In genomic region chr19:24861612-24862451, GRCm38 (mm10) we compare ENCODE assay signal across 8 mouse cellular contexts. TPM values are rescaled to one million over a fixed set of nuclear protein-coding genes. Genes with fewer than 3 reads are reported as not detected.
DNase-seq lines count a peak whose midpoint lies in the region; ATAC-seq and TF ChIP-seq lines count a peak whose summit lies in the region.

TSS of gene Pgm5 (minus strand) at chr19:24861855.

- peak; percentile 51; the same call in 1 of the 2 replicates for ATAC-seq in hindbrain, embryonic 14.5 days (ENCODE audit: low FRiP score)
- ATAC-seq in liver, embryonic 12.5 days, result no peak
- ATAC-seq in monocyte, adult 5-6 weeks (replicated peaks; ENCODE audit: insufficient number of reproducible peaks, low FRiP score, low TSS enrichment, poor library complexity, severe bottlenecking), result no peak

- no peak for DNase-seq in spleen, adult 2 months (ENCODE audit: low read depth in 1 of 2, low spot score in 2 of 2)
- DNase-seq in spleen, postnatal 36 days (ENCODE audit: low spot score in 2 of 2), result no peak
- DNase-seq in gastrocnemius, adult 8-10 months (ENCODE audit: low spot score in 2 of 2), result peak in 1 of 2 experiments; percentile 21
- no peak for DNase-seq in hindbrain, embryonic 14.5 days (ENCODE audit: low spot score)
- peak; percentile 29 for DNase-seq in ovary, postnatal 14 days (ENCODE audit: low spot score)
- DNase-seq in right cerebral cortex, postnatal 4 days, result no peak

- 6% methylated on average over 37 of the region's 39 CpGs for WGBS in spleen, adult 2 months
- 2% methylated on average over 39 of the region's 39 CpGs for WGBS in hindbrain, embryonic 14.5 days
- 2% methylated on average over 39 of the region's 39 CpGs for WGBS in liver, embryonic 12.5 days (ENCODE audit: insufficient replicate concordance)

- no peaks in the 10 kb centered on the region for H3K9me3 ChIP-seq in hindbrain, embryonic 14.5 days (ENCODE audit: control insufficient read depth, low read length)
- no peaks in the 10 kb centered on the region for H3K9me3 ChIP-seq in liver, embryonic 12.5 days (replicated peaks)

- peak within 1 kb of the TSS; percentile 32; the same call in 1 of the 2 replicates for H3K9ac ChIP-seq in hindbrain, embryonic 14.5 days
- 0 out of 2 replicates have a peak within 1 kb of the TSS, but pooled peaks have one; percentile 31 for H3K9ac ChIP-seq in liver, embryonic 12.5 days

- TF ChIP-seq CTCF in spleen, adult 2 months (IDR thresholded peaks at IDR 0.05; ENCODE audit: extremely low read depth, insufficient read depth, insufficient read length, insufficient replicate concordance), result no peak

- peaks cover 11% of the 10 kb centered on the region for H3K27me3 ChIP-seq in spleen, adult 2 months (ENCODE audit: control insufficient read depth, insufficient read depth, low read length)
- peaks cover 34% of the 10 kb centered on the region for H3K27me3 ChIP-seq in hindbrain, embryonic 14.5 days (ENCODE audit: control insufficient read depth, insufficient read depth, low read length)
- peaks cover 46% of the 10 kb centered on the region for H3K27me3 ChIP-seq in liver, embryonic 12.5 days (replicated peaks)

- peak within 1 kb of the TSS; percentile 60 for H3K4me2 ChIP-seq in hindbrain, embryonic 14.5 days (replicated peaks)
- peak within 1 kb of the TSS; percentile 57 for H3K4me2 ChIP-seq in liver, embryonic 12.5 days

- no peaks in the 10 kb centered on the region for H3K36me3 ChIP-seq in spleen, adult 2 months (ENCODE audit: control insufficient read depth, insufficient read depth, low read length)
- no peaks in the 10 kb centered on the region for H3K36me3 ChIP-seq in hindbrain, embryonic 14.5 days (replicated peaks; ENCODE audit: control insufficient read depth, insufficient read depth)
- H3K36me3 ChIP-seq in liver, embryonic 12.5 days, result no peaks in the 10 kb centered on the region

- no peak for TF ChIP-seq POLR2A in spleen, adult 2 months (IDR thresholded peaks at IDR 0.05; ENCODE audit: low read depth, low read length)

- H3K4me1 ChIP-seq in spleen, adult 2 months (ENCODE audit: control insufficient read depth, insufficient read depth, insufficient read length), result 0 out of 2 replicates have a peak, but pooled peaks cover 2% of the 10 kb centered on the region
- 0 out of 2 replicates have a peak, but pooled peaks cover 3% of the 10 kb centered on the region for H3K4me1 ChIP-seq in hindbrain, embryonic 14.5 days (replicated peaks; ENCODE audit: control insufficient read depth, insufficient read depth, low read length)
- H3K4me1 ChIP-seq in liver, embryonic 12.5 days, result 0 out of 2 replicates have a peak, but pooled peaks cover 3% of the 10 kb centered on the region

- 0 out of 2 replicates have a peak within 1 kb of the TSS, but pooled peaks have one; percentile 8 for H3K4me3 ChIP-seq in spleen, adult 2 months (ENCODE audit: extremely low read depth, insufficient read depth, insufficient read length)
- peak within 1 kb of the TSS; percentile 38 for H3K4me3 ChIP-seq in hindbrain, embryonic 14.5 days (replicated peaks; ENCODE audit: low read length)
- peak within 1 kb of the TSS; percentile 43 for H3K4me3 ChIP-seq in liver, embryonic 12.5 days

- no peak within 1 kb of the TSS for H3K27ac ChIP-seq in spleen, adult 2 months (ENCODE audit: insufficient read depth, low read length)
- no peak within 1 kb of the TSS for H3K27ac ChIP-seq in hindbrain, embryonic 14.5 days
- H3K27ac ChIP-seq in liver, embryonic 12.5 days, result no peak within 1 kb of the TSS

RNA-seq across cellular contexts. Expression of gene Pgm5, which starts in this region (rescaled TPM):
- polyA plus RNA-seq in spleen, adult 2 months (2012; rRNA removed), result 0.44 and 0.62 TPM in 2 replicates
- total RNA-seq in gastrocnemius, adult 8-10 months (2022), result 10 to 100 TPM; 11.8 to 16.9 (median 13.2) TPM
- polyA plus RNA-seq in hindbrain, embryonic 14.5 days (2014; fragmentation: Nextera tagmentation; extraction: Ambion mirVana), result 1.1 and 1.5 TPM in 2 replicates
- polyA plus RNA-seq in liver, embryonic 12.5 days (2016; fragmentation: Nextera tagmentation; extraction: Ambion mirVana), result 0.39 and 0.62 TPM in 2 replicates
- total RNA-seq in monocyte, adult 5-6 weeks (2017), result not detected in 3 replicates

Comparison
In these comparisons a context has a peak if more than half of its experiments do, and no peak if none do; other contexts are left out.
1. RNA of gene Pgm5 (total RNA-seq): 11.8 to 16.9 TPM in gastrocnemius, adult 8-10 months; not detected in monocyte, adult 5-6 weeks; every median in the first group is over 10 times any median in the second.
2. Peak in every context shown above with its lines, with median percentiles within 50 percentile points of each other: H3K4me3 ChIP-seq.